Mouse (Mus musculus) splenic B cell, adult 2 months (primary cell): ENCODE results near the gene Afap1.

Experiments used
- DNase-seq: peaks from one replicate; pipeline ENCODE4 v3.0.0-alpha.2; 2011; ENCODE audit warnings: low read depth, low spot score
- H3K27me3 ChIP-seq: 2 replicates; pipeline ENCODE4 v1.6.1; 2012; ENCODE audit warnings: mild to moderate bottlenecking, low read length, moderate library complexity, mixed read lengths; ENCODE audit not compliant: control insufficient read depth, poor library complexity, insufficient read depth, severe bottlenecking
- H3K36me3 ChIP-seq: 2 replicates; pipeline ENCODE4 v1.6.1; 2012; ENCODE audit warnings: mild to moderate bottlenecking, low read length, moderate library complexity, mixed read lengths; ENCODE audit not compliant: control insufficient read depth, poor library complexity, insufficient read depth, severe bottlenecking

Afap1 gene

DNA sequence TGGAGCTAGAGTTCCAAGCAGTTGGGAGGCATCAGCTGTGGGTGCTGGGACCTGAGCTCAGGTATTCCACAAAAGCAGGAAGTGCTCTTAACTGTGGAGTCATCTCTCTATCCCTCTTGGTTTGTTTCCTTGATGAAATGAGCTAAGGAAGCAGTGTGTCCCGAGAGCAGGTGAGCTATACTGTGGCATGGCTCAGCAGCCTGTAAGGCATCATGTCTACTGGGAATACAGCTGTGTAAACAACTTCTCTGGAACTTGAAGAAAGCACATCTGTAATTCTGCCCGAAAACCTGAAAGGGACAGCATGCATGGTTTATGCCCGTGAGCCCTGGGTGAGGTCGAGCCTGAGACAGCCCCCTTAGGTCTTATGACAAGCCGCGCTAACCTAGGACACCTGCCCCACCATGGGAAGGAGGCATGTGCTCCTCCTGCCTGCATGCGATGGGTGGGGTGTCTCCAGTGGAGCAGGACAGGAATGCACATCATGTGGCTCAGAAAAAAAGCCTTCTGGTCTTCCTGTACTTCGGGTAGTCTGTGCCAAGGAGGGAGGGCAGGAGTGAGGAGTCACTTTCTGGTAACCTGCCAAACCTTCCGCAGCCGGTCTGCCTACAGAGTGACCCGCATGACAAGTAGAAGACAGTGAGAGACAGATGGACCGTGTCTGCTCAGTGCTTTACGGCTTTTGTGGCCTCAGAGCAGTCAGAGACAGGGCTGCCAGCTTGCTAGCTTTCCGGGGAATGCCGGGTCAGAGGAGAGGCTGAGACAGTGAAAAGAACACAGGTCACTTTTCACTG is 14.7 kb downstream of the Afap1 start:
- DNase-seq: no peak
- Histone ChIP-seq H3K36me3 (no peaks in the 10 kb centered on the region), H3K27me3 (no peaks in the 10 kb centered on the region)

DNA sequence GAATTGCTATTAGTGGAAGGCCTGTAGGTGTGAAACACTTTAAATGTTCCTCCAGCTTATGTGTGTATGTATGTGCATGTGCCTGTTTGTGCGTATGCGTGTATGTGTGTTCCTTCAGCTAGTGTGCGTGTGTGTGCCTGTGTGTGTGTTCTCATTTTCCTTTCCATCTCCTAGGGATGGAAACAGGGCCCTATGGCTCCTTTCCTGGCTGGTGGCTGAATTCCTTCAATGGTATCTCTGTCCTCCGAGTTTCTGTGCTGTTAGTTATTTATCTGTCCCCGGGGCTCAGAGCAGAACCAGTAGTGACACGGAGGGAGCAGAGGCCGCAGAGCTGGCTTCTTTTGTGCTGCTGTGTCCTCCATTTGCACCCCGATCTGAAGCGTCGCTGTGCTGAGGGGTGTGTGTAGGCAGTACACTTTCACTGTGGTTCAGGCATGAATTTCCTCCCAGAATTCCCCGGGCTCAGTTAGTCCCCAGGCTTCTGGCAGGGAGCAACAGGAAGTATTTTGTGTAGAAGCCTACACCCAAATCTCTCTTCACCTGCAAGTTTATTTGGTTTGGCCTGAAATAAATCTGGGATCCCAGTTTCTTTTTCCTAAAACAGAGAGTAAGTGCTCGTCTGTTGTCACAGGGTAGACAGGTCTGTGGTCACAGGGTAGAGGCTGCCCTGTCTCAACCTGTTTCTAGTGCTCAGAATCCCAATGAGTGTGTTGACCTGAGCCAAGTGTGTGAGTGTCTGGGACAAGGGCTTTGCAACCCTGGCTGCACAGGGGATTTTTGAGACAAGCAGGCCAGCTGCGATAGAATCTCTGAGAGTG is 15.7 kb downstream of the Afap1 start:
- DNase-seq: no peak
- no peaks in the 10 kb centered on the region for H3K27me3 ChIP-seq
- H3K36me3 ChIP-seq: no peaks in the 10 kb centered on the region

DNA sequence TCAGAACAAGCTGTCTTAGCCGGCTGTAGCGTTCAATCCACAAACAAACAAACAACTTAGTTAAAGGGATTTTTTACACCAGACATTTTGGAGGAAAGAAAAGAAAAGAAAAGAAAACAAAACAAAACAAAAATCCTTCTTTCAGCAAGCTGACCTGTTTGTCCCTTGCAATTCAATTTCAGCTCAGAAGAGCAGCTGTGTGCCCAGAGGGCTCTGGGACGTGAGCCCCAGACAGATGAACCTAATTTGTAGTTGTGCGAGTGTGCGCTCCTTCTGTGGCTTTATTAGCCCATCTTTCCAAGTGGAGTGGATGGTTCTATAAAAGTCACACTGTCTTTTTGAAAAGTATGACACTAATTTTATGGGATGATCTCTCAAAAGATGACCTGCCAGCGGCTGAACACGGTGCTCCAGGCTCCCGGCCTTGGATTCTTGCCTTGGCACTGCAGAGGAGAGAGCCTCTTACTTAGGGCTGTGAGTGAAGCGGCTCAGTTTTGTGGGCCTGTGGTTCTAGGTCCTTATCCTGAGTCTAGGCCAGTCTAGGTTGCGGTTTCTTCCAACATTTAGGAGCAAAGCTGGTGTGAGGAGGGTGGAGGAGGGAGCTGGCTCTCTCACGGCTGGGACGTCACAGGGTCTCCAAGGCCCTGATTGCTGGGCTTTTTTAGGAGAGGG is 22.6 kb downstream of the Afap1 start:
- no peak for DNase-seq
- no peaks in the 10 kb centered on the region for H3K27me3 ChIP-seq
- H3K36me3 ChIP-seq: no peaks in the 10 kb centered on the region

DNA sequence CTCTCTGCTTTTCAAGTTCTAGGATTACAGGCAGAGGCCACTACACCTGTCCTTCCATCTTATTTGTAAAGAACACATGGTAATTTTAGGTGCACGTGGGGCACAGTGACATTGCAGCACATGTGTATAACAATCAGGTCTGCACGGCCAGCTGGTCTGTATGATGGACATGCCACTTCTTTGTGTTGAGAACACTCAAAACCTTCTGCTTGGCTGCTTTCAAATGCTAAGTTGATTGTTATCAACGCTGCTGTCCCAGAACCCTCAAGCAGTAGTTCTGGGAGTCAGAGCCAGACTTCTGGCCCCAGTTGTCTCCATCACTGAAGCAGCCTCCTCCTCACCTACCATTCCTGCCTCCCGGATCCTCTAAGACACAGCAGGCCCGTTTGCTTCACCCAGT is 23.5 kb downstream of the Afap1 start:
- Histone ChIP-seq H3K36me3 (no peaks in the 10 kb centered on the region), H3K27me3 (no peaks in the 10 kb centered on the region)
- DNase-seq: no peak

DNA sequence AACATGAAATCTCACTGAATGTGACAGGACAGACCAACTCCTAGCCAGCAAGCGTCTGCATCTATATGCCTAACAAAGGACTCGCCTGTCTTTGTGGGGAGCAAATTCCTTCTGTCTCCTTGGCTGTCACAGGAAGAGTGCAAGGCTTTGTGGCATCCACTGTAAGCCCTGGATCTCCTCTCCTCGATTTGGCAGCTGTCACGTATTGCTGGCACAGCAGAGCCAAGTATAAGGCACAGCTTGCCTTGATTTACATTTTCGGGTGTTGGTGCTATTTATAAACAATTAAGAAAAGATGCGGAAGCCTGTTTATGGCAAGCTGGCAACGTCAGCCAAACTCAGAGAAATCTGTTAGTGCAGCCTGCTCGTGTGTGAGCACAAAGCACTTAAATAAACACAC is 25.3 kb downstream of the Afap1 start:
- Histone ChIP-seq H3K36me3 (no peaks in the 10 kb centered on the region), H3K27me3 (no peaks in the 10 kb centered on the region)
- no peak for DNase-seq

DNA sequence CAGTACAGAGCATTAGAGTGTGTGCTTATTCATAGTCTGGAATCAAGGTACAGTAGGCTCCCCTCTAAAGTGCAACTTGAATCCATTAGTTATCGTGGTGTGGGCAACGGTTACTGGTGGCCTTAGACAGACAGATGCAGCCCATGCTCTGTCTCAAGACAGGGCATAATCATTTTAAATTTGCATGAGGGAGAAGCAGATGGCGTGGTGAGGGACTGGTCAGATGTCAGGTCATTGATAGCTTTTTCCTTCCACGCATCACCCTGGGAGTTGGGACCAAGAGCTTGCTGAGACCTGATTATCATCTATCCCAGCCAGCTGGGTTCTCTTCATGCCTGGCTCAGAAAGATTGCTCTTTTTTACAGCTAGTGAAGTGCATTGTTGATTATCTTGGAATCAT is 27.0 kb downstream of the Afap1 start:
- DNase-seq: no peak
- H3K36me3 ChIP-seq: no peaks in the 10 kb centered on the region
- H3K27me3 ChIP-seq: no peaks in the 10 kb centered on the region

DNA sequence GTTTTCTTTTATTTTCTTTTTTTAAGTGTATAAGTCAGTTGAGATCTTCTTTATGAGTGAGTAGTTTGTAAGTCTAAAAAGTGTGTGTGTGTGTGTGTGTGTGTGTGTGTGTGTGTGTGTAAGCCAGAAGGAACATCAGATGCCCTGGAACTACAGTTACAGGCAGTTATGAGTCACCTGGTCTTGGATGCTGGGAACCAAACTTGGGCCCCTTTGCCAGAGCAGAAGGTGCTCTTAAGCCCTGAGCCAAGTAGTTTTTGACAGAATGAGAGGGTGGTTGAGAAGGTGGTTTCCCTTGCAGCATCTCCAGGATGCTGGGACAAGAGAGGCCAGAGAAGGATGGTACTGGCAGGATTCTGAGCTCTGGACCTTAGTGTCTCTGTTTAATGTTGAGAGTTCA is 27.4 kb downstream of the Afap1 start:
- Histone ChIP-seq H3K27me3 (no peaks in the 10 kb centered on the region), H3K36me3 (no peaks in the 10 kb centered on the region)
- DNase-seq: no peak

DNA sequence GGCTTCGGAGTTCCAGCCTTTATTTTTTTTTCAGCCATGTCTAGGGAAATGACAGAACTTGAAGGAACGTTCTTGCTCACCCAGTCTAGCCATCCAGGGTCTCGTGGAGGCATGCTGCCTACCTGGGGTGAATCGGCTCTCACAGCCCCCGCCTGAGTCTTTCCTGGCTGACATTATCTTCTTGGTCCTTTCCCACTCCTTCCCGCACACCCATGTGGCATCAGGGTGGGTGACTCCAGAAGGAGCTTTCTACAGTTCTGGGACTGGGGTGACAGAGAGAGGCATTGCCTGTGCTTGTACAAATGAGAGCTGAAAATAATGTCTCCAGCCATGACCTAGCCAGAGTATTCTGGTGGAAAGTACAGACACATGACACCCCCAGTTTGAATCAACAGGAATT is 28.0 kb downstream of the Afap1 start:
- no peaks in the 10 kb centered on the region for H3K36me3 ChIP-seq
- no peak for DNase-seq
- H3K27me3 ChIP-seq: no peaks in the 10 kb centered on the region

DNA sequence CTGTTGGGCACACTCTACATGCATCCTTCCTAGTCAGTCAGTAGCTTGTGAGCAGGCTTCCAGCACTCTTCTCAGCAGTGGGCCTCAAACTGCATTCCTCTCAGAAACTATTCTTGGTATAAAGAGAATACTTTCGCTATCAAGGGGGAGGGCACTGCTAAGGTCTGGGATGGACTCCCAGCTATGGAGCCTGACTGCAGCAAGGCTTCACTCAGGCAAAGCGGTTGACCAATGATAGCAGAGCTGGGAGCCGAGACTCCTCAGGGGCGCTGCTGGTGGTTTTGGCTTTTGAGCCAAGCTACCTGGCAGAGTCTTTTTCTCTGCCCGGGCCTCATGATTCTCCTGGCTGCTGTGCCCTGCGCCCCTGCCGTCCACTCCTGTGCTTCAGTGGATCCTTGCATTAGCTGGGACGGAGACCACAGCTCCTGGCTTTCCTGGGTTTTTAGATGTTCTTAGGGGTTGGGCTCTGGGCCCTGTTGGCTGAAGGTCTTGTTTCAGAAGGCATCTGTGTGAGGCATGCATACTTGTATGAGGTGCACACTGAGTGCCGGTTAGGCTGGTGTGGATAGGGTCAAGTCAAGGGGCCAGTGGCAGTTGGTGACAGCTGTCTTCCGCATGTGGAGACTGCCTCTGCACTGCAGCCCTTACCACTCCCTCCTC is 28.6 kb downstream of the Afap1 start:
- DNase-seq: no peak
- Histone ChIP-seq H3K27me3 (no peaks in the 10 kb centered on the region), H3K36me3 (no peaks in the 10 kb centered on the region)

DNA sequence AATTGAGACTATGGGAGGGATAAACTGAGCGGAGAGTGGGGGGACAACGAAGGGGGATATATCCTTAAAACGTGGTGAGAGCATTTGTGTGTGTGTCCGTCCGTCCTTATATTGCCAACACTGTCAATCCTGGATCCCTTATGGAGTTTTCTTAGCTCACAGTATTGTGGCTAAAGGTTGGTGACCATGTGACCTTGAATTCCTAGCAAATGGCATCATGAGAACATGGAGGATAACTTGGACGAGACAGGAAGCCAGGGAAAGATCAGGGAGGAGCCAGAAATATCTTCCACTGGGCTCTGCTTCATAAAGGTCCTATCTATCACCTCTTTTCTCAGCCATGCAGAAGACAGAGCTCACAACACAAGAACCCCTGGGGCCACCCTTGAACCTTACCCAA is 30.3 kb downstream of the Afap1 start:
- Histone ChIP-seq H3K36me3 (no peaks in the 10 kb centered on the region), H3K27me3 (no peaks in the 10 kb centered on the region)
- no peak for DNase-seq

DNA sequence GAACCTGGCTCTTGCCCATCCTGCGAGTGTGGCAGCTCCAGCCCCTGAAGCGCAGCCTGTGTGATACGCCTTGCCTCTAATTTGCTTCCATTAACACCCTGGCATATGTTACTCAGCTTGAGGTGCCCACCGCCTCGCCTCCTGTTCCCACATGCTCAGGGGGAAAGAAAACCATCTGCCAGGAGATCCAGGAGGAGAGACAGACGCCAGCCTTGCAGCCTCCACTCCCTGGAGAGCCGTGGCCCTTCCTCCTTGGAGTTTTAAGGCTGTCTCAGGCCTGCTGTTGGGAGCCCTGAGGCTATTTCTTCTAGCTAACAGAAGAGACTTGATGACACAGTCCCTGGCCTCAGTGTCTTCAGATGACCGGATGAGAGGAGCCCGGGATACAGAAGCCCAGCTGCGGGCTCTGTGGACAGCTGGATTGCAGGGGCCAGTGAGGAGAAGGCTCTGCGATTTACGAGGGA is 32.1 kb downstream of the Afap1 start:
- Histone ChIP-seq H3K36me3 (no peaks in the 10 kb centered on the region), H3K27me3 (no peaks in the 10 kb centered on the region)
- DNase-seq: no peak

DNA sequence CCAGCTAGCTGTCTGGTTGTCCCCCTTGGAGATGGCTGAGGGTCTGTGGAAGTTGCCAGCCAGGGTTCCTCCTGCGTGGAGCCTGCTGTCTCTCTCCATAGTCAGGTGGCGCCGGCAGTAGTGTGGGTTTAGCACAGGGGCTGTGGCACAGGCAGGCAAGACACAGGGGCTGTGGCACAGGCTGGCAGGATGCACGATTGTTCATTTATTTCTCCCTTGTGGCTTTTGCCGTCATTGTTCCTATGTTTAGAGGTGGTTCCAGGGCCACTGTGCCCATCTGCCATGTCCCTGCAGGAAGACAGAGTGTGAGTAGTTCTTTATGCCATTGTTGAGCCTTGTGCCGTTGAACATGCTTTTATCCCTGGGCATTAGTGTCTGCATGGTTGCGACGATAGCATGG is 33.4 kb downstream of the Afap1 start:
- DNase-seq: no peak
- H3K27me3 ChIP-seq: no peaks in the 10 kb centered on the region
- H3K36me3 ChIP-seq: no peaks in the 10 kb centered on the region

DNA sequence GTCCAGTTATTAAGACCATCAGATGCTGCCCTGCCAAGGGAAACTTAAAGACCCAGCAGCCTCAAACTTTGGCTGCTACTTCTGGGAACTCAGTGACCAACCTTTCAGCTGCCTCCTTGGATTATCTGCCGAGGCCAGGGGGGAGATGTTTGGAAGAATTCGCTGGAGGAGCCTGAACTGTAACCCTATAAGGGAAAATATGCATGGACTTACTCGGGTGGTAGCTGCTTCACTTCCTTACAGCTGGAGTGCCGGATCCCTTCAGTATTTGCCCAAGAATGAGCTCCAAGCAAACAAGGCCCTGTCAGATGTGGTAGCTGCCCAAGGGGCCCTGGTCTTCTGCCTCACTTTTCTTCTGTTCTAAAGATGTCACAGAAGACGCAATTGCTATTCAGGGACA is 38.2 kb downstream of the Afap1 start:
- no peaks in the 10 kb centered on the region for H3K36me3 ChIP-seq
- H3K27me3 ChIP-seq: no peaks in the 10 kb centered on the region
- no peak for DNase-seq

DNA sequence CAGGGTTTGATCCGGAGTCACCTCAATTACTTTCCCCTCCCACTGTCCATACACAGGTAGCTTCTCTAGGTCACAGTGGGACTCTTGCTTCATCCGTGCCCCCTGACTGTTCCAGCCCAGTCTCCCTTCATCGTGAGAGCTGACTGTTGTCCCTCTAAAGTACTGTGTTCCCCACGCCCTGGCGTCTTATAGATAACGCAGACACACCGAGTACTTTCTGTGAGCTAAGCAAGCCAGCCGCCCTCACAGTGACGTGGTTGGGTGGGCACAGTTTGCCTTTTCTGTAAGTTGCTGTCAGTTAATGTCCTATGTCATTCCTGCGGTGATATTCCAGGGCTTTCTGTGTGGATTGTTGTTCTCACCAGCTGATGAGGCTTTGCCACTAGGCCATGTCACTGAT is 39.9 kb downstream of the Afap1 start:
- Histone ChIP-seq H3K27me3 (no peaks in the 10 kb centered on the region), H3K36me3 (no peaks in the 10 kb centered on the region)
- DNase-seq: no peak

DNA sequence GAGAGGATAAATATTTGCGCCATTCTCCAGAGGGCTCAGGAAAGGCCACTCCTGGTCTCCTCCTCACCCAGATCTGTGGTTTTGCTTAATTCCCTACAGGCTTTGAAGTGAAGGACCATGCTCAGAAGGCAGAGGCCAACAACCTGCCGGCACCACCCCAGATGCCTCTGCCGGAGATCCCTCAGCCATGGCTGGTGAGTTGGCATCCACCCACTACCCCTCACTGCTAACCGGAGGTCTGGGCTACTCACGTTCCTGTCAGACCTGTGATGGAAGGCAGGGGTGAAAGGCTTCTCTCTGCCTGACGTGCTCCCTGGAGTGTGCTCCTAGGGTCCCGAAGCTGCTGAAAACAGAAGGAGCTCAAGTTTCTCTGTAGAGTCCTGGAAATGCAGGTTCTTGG is 42.8 kb downstream of the Afap1 start:
- no peak for DNase-seq
- no peaks in the 10 kb centered on the region for H3K36me3 ChIP-seq
- no peaks in the 10 kb centered on the region for H3K27me3 ChIP-seq
